26 mouse cellular contexts compared by ENCODE assay signal in the genomic region with DNA sequence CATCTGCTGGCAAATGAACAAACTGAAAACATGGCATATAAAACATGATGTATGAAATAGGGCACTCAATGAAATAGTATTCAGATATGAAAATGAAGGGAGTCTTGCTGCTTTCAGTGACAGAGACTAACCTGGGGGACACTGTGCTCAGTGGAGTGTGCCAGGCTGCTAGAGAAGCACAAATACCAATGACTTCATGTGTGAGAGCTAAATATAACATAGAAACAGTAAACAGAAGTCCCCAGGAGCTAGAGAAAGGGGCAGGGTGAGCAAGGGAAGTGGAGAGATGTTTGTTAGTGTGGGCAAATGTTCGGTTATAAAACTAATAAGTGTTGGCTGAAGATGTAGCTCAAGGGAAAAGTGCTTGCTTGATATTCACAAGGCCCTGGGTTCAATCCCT.
"Had no signal": no experiment of that assay in that cellular context is flagged by ENCODE, and none has a peak within 500 bp of the region (broad histone marks: within the 10 kb centered on the region; RNA-seq: fewer than 3 reads in every experiment).

No protein-coding gene starts in this region.

- H3K4me2 ChIP-seq: embryonic facial prominence, embryonic 12.5 days; embryonic facial prominence, embryonic 13.5 days; embryonic facial prominence, embryonic 15.5 days; forebrain, embryonic 12.5 days; forebrain, embryonic 13.5 days; forebrain, embryonic 15.5 days had no signal

- DNase-seq: cerebellum, adult 8-10 months; cerebellum, adult 9-10 months; cerebellum, adult 9-11 months; cerebellum, postnatal 10 days; cerebellum, postnatal 14 days; cerebellum, postnatal 25 days; cerebellum, postnatal 36 days; embryo, embryonic 11 days; forebrain, postnatal 0 days; gastrocnemius, adult 2 months; gastrocnemius, postnatal 10 days; gastrocnemius, postnatal 14 days; gastrocnemius, postnatal 25 days; gastrocnemius, postnatal 36 days; heart, adult 2 months had no signal

- H3K9me3 ChIP-seq: embryonic facial prominence, embryonic 12.5 days; embryonic facial prominence, embryonic 13.5 days; embryonic facial prominence, embryonic 15.5 days; forebrain, embryonic 10.5 days; forebrain, embryonic 15.5 days had no signal

- H3K36me3 ChIP-seq: embryonic facial prominence, embryonic 10.5 days; embryonic facial prominence, embryonic 12.5 days; embryonic facial prominence, embryonic 13.5 days; embryonic facial prominence, embryonic 15.5 days; forebrain, embryonic 10.5 days; forebrain, embryonic 12.5 days; forebrain, embryonic 15.5 days had no signal

- ATAC-seq: forebrain, embryonic 13.5 days; forebrain, embryonic 14.5 days; forebrain, embryonic 15.5 days; forebrain, embryonic 16.5 days; forebrain, postnatal 0 days had no signal

- H3K27me3 ChIP-seq: embryonic facial prominence, embryonic 12.5 days; embryonic facial prominence, embryonic 13.5 days; embryonic facial prominence, embryonic 15.5 days; forebrain, embryonic 12.5 days; forebrain, embryonic 13.5 days; forebrain, embryonic 15.5 days had no signal

- H3K9ac ChIP-seq: embryonic facial prominence, embryonic 12.5 days; embryonic facial prominence, embryonic 13.5 days; embryonic facial prominence, embryonic 15.5 days; forebrain, embryonic 12.5 days; forebrain, embryonic 13.5 days; forebrain, embryonic 15.5 days; forebrain, postnatal 0 days had no signal

- H3K4me1 ChIP-seq: embryonic facial prominence, embryonic 10.5 days; embryonic facial prominence, embryonic 12.5 days; embryonic facial prominence, embryonic 13.5 days; embryonic facial prominence, embryonic 15.5 days; forebrain, embryonic 10.5 days; forebrain, embryonic 12.5 days; forebrain, embryonic 13.5 days; forebrain, embryonic 15.5 days had no signal

- H3K4me3 ChIP-seq: embryonic facial prominence, embryonic 10.5 days; embryonic facial prominence, embryonic 12.5 days; embryonic facial prominence, embryonic 13.5 days; embryonic facial prominence, embryonic 15.5 days; erythroblast, embryonic 14.5 days; forebrain, embryonic 10.5 days; forebrain, embryonic 12.5 days; forebrain, embryonic 13.5 days; forebrain, embryonic 15.5 days; gastrocnemius, adult 2 months; heart, adult 2 months had no signal

- H3K27ac ChIP-seq: embryonic facial prominence, embryonic 10.5 days; embryonic facial prominence, embryonic 12.5 days; embryonic facial prominence, embryonic 13.5 days; embryonic facial prominence, embryonic 15.5 days; forebrain, embryonic 10.5 days; forebrain, embryonic 12.5 days; forebrain, embryonic 13.5 days; forebrain, embryonic 15.5 days; gastrocnemius, adult 2 months; heart, adult 2 months had no signal
